Mouse (Mus musculus): ENCODE data around the gene Armc7. TPM values are rescaled to one million over a fixed set of nuclear protein-coding genes. Genes with fewer than 3 reads are reported as not detected.

Armc7 gene
- polyA plus RNA-seq, 1 experiment = 3.0 TPM

- Histone ChIP-seq H3K27ac (ENCODE audit: insufficient read depth, low read length) (peak overlapping the region; percentile 60), H3K36me3 (ENCODE audit: control insufficient read depth, insufficient read depth, low read length, poor library complexity, severe bottlenecking) (peaks cover 39% of the 10 kb centered on the region), H3K9me3 (replicated peaks; ENCODE audit: control insufficient read depth, insufficient read depth, low read length, poor library complexity, severe bottlenecking) (no peaks in the 10 kb centered on the region), H3K9ac (ENCODE audit: low read depth, poor library complexity, severe bottlenecking) (peak overlapping the region; percentile 99), H3K4me1 (ENCODE audit: control insufficient read depth, insufficient read depth, low read length) (peaks cover 1% of the 10 kb centered on the region), H3K27me3 (ENCODE audit: control insufficient read depth, insufficient read depth, low read length, poor library complexity, severe bottlenecking) (no peaks in the 10 kb centered on the region), H3K4me3 (ENCODE audit: low read depth, low read length) (peak overlapping the region; percentile 90)
- no peak for TF ChIP-seq EP300 (IDR thresholded peaks at IDR 0.05; ENCODE audit: insufficient read depth, low read depth, low read length)
- TF ChIP-seq POLR2A (IDR thresholded peaks at IDR 0.05; ENCODE audit: insufficient read depth, low read length) = no peak
- TF ChIP-seq CTCF (IDR thresholded peaks at IDR 0.05; ENCODE audit: low read depth, low read length) = no peak
These were observed 60.1 kb downstream of the Armc7 start for GRCm38 (mm10) chr11:115535401-115536037.

- H3K27me3 ChIP-seq (ENCODE audit: control insufficient read depth, insufficient read depth, low read length, poor library complexity, severe bottlenecking) = no peaks in the 10 kb centered on the region
- H3K9ac ChIP-seq (ENCODE audit: low read depth, poor library complexity, severe bottlenecking) = peak within 1 kb of the TSS; percentile 99
- no peaks in the 10 kb centered on the region for H3K9me3 ChIP-seq (replicated peaks; ENCODE audit: control insufficient read depth, insufficient read depth, low read length, poor library complexity, severe bottlenecking)
- H3K27ac ChIP-seq (ENCODE audit: insufficient read depth, low read length) = peak within 1 kb of the TSS; percentile 97
- H3K36me3 ChIP-seq (ENCODE audit: control insufficient read depth, insufficient read depth, low read length, poor library complexity, severe bottlenecking) = peaks cover 35% of the 10 kb centered on the region
- H3K4me3 ChIP-seq (ENCODE audit: low read depth, low read length) = peak within 1 kb of the TSS; percentile 90
- TF ChIP-seq EP300 (IDR thresholded peaks at IDR 0.05; ENCODE audit: insufficient read depth, low read depth, low read length) = 0 out of 2 replicates have a peak, but pooled peaks have one; percentile 36
- no peak for TF ChIP-seq CTCF (IDR thresholded peaks at IDR 0.05; ENCODE audit: low read depth, low read length)
- peak; percentile 27 for TF ChIP-seq POLR2A (IDR thresholded peaks at IDR 0.05; ENCODE audit: insufficient read depth, low read length)
- peaks cover 1% of the 10 kb centered on the region for H3K4me1 ChIP-seq (ENCODE audit: control insufficient read depth, insufficient read depth, low read length)
These were observed 60.7 kb downstream of the Armc7 start, which contains the start of gene Sumo2 for GRCm38 (mm10) chr11:115536038-115536681. Gene Sumo2 (minus strand): TSS chr11:115536276.

GRCm38 (mm10) chr11:115536856-115537568 is 61.5 kb downstream of the Armc7 start:
- Histone ChIP-seq H3K9ac (ENCODE audit: low read depth, poor library complexity, severe bottlenecking) (peak overlapping the region; percentile 78), H3K9me3 (replicated peaks; ENCODE audit: control insufficient read depth, insufficient read depth, low read length, poor library complexity, severe bottlenecking) (no peaks in the 10 kb centered on the region), H3K4me3 (ENCODE audit: low read depth, low read length) (peak overlapping the region; percentile 80), H3K27ac (ENCODE audit: insufficient read depth, low read length) (peak overlapping the region; percentile 97), H3K27me3 (ENCODE audit: control insufficient read depth, insufficient read depth, low read length, poor library complexity, severe bottlenecking) (no peaks in the 10 kb centered on the region), H3K4me1 (ENCODE audit: control insufficient read depth, insufficient read depth, low read length) (peaks cover 1% of the 10 kb centered on the region), H3K36me3 (ENCODE audit: control insufficient read depth, insufficient read depth, low read length, poor library complexity, severe bottlenecking) (peaks cover 27% of the 10 kb centered on the region)
- TF ChIP-seq CTCF (IDR thresholded peaks at IDR 0.05; ENCODE audit: low read depth, low read length) (no peak), POLR2A (IDR thresholded peaks at IDR 0.05; ENCODE audit: insufficient read depth, low read length) (no peak), EP300 (IDR thresholded peaks at IDR 0.05; ENCODE audit: insufficient read depth, low read depth, low read length) (no peak)

GRCm38 (mm10) chr11:115538045-115538444 is 62.6 kb downstream of the Armc7 start:
- peaks cover 16% of the 10 kb centered on the region for H3K36me3 ChIP-seq (ENCODE audit: control insufficient read depth, insufficient read depth, low read length, poor library complexity, severe bottlenecking)
- H3K4me1 ChIP-seq (ENCODE audit: control insufficient read depth, insufficient read depth, low read length) = peaks cover 1% of the 10 kb centered on the region
- no peaks in the 10 kb centered on the region for H3K27me3 ChIP-seq (ENCODE audit: control insufficient read depth, insufficient read depth, low read length, poor library complexity, severe bottlenecking)
- H3K4me3 ChIP-seq (ENCODE audit: low read depth, low read length) = no peak overlapping the region
- H3K9ac ChIP-seq (ENCODE audit: low read depth, poor library complexity, severe bottlenecking) = no peak overlapping the region
- TF ChIP-seq POLR2A (IDR thresholded peaks at IDR 0.05; ENCODE audit: insufficient read depth, low read length) = no peak
- no peak for TF ChIP-seq CTCF (IDR thresholded peaks at IDR 0.05; ENCODE audit: low read depth, low read length)
- no peak for TF ChIP-seq EP300 (IDR thresholded peaks at IDR 0.05; ENCODE audit: insufficient read depth, low read depth, low read length)
- H3K9me3 ChIP-seq (replicated peaks; ENCODE audit: control insufficient read depth, insufficient read depth, low read length, poor library complexity, severe bottlenecking) = no peaks in the 10 kb centered on the region
- H3K27ac ChIP-seq (ENCODE audit: insufficient read depth, low read length) = peak overlapping the region; percentile 50; the same call in 1 of the 2 replicates

Other genes with a start within 250 kb of the Armc7 start
- gene Grin2c, start 208.4 kb upstream of the Armc7 start, polyA plus RNA-seq (2011; ENCODE audit: insufficient read depth, insufficient read length, low read depth, missing spikeins) = 0.13 TPM in 1 of 2 replicates, not detected in the other
- 11.6 and 12.8 TPM in 2 replicates for gene Fdxr, start 198.6 kb upstream of the Armc7 start, polyA plus RNA-seq (2011; ENCODE audit: insufficient read depth, insufficient read length, low read depth, missing spikeins)
- gene Fads6, start 178.0 kb upstream of the Armc7 start, polyA plus RNA-seq (2011; ENCODE audit: insufficient read depth, insufficient read length, low read depth, missing spikeins) = 6.7 and 7.1 TPM in 2 replicates
- gene Otop2, start 168.5 kb upstream of the Armc7 start, polyA plus RNA-seq (2011; ENCODE audit: insufficient read depth, insufficient read length, low read depth, missing spikeins) = not detected in 2 replicates
- gene Ush1g, start 153.6 kb upstream of the Armc7 start, polyA plus RNA-seq (2011; ENCODE audit: insufficient read depth, insufficient read length, low read depth, missing spikeins) = 0.24 and 0.33 TPM in 2 replicates
- not detected in 2 replicates for gene Otop3, start 140.9 kb upstream of the Armc7 start, polyA plus RNA-seq (2011; ENCODE audit: insufficient read depth, insufficient read length, low read depth, missing spikeins)
- 2.5 and 3.2 TPM in 2 replicates for gene Hid1, start 107.9 kb upstream of the Armc7 start, polyA plus RNA-seq (2011; ENCODE audit: insufficient read depth, insufficient read length, low read depth, missing spikeins)
- gene Cdr2l, start 93.8 kb upstream of the Armc7 start, polyA plus RNA-seq (2011; ENCODE audit: insufficient read depth, insufficient read length, low read depth, missing spikeins) = 12.3 and 14.1 TPM in 2 replicates
- gene Mrpl58, start 71.9 kb upstream of the Armc7 start, polyA plus RNA-seq (2011; ENCODE audit: insufficient read depth, insufficient read length, low read depth, missing spikeins) = 50.9 and 60.6 TPM in 2 replicates
- 340 and 358 TPM in 2 replicates for gene Atp5h, start 55.7 kb upstream of the Armc7 start, polyA plus RNA-seq (2011; ENCODE audit: insufficient read depth, insufficient read length, low read depth, missing spikeins)
- 22.9 and 26.4 TPM in 2 replicates for gene Kctd2, start 55.5 kb upstream of the Armc7 start, polyA plus RNA-seq (2011; ENCODE audit: insufficient read depth, insufficient read length, low read depth, missing spikeins)
- gene Trim80, start 35.1 kb upstream of the Armc7 start, polyA plus RNA-seq (2011; ENCODE audit: insufficient read depth, insufficient read length, low read depth, missing spikeins) = not detected in 2 replicates
- gene Slc16a5, start 13.2 kb upstream of the Armc7 start, polyA plus RNA-seq (2011; ENCODE audit: insufficient read depth, insufficient read length, low read depth, missing spikeins) = not detected in 2 replicates
- gene Nt5c, start 16.2 kb downstream of the Armc7 start, polyA plus RNA-seq (2011; ENCODE audit: insufficient read depth, insufficient read length, low read depth, missing spikeins) = 42.7 and 43.2 TPM in 2 replicates
- gene Jpt1, start 38.7 kb downstream of the Armc7 start, polyA plus RNA-seq (2011; ENCODE audit: insufficient read depth, insufficient read length, low read depth, missing spikeins) = 163 and 173 TPM in 2 replicates
- gene Sumo2, start 60.6 kb downstream of the Armc7 start, polyA plus RNA-seq (2011; ENCODE audit: insufficient read depth, insufficient read length, low read depth, missing spikeins) = 1,012 and 1,017 TPM in 2 replicates
- 99.9 and 103 TPM in 2 replicates for gene Nup85, start 88.8 kb downstream of the Armc7 start, polyA plus RNA-seq (2011; ENCODE audit: insufficient read depth, insufficient read length, low read depth, missing spikeins)
- gene Mrps7, start 128.3 kb downstream of the Armc7 start, polyA plus RNA-seq (2011; ENCODE audit: insufficient read depth, insufficient read length, low read depth, missing spikeins) = 29.3 and 35.5 TPM in 2 replicates
- gene Gga3, start 128.4 kb downstream of the Armc7 start, polyA plus RNA-seq (2011; ENCODE audit: insufficient read depth, insufficient read length, low read depth, missing spikeins) = 69.3 and 79.4 TPM in 2 replicates
- 50.4 and 55.0 TPM in 2 replicates for gene Mif4gd, start 137.3 kb downstream of the Armc7 start, polyA plus RNA-seq (2011; ENCODE audit: insufficient read depth, insufficient read length, low read depth, missing spikeins)
- gene Slc25a19, start 152.6 kb downstream of the Armc7 start, polyA plus RNA-seq (2011; ENCODE audit: insufficient read depth, insufficient read length, low read depth, missing spikeins) = 34.7 and 35.8 TPM in 2 replicates
- gene Grb2, start 232.9 kb downstream of the Armc7 start, polyA plus RNA-seq (2011; ENCODE audit: insufficient read depth, insufficient read length, low read depth, missing spikeins) = 75.0 and 75.9 TPM in 2 replicates

Data from ES-Bruce4 (cell line).